Mouse (Mus musculus) forebrain, postnatal 0 days (tissue): ENCODE data around the gene Cacng8. TPM values are rescaled to one million over a fixed set of nuclear protein-coding genes. Genes with fewer than 3 reads are reported as not detected.
"Not testable (repeated sequence)": the region's sequence is repeated elsewhere in the genome, so short reads cannot be mapped to it uniquely, and the experiment has no call there.

ENCODE experiments used
- ATAC-seq: fragments of 200-750 bp; cut with Nextera tagmentation; 2 replicates; pipeline ENCODE4 v1.8.0; 2017; ENCODE audit warnings: mild to moderate bottlenecking, moderate library complexity
- DNase-seq: peaks from one replicate; pipeline ENCODE4 v3.0.0-alpha.2; 2015
- H3K27ac ChIP-seq: fragments of 300-500 bp; sonication (generic); 2 replicates; pipeline ENCODE4 v1.5.1; 2014; ENCODE audit warnings: low read depth, mild to moderate bottlenecking, antibody characterized with exemption, low read length, moderate library complexity, mixed read lengths
- H3K27me3 ChIP-seq: fragments of 300-500 bp; sonication (generic); 2 replicates; pipeline ENCODE4 v1.6.1; 2014; ENCODE audit warnings: mild to moderate bottlenecking, low read length, mixed read lengths; ENCODE audit not compliant: insufficient read depth
- H3K36me3 ChIP-seq: fragments of 300-500 bp; sonication (generic); 2 replicates; pipeline ENCODE4 v1.6.1; 2014; ENCODE audit warnings: mild to moderate bottlenecking, moderate library complexity; ENCODE audit not compliant: insufficient read depth
- H3K4me1 ChIP-seq: fragments of 300-500 bp; sonication (generic); 2 replicates; pipeline ENCODE4 v1.6.1; 2014; ENCODE audit warnings: antibody characterized with exemption; ENCODE audit not compliant: insufficient read depth
- H3K4me2 ChIP-seq: fragments of 300-500 bp; sonication (generic); 2 replicates; pipeline ENCODE4 v1.6.1; 2014; ENCODE audit warnings: low read depth, mild to moderate bottlenecking, moderate library complexity
- H3K4me3 ChIP-seq: fragments of 300-500 bp; sonication (generic); 2 replicates; pipeline ENCODE4 v1.5.1; 2014; ENCODE audit warnings: low read depth, low read length, mixed read lengths
- H3K9ac ChIP-seq: fragments of 300-500 bp; sonication (generic); 2 replicates; pipeline ENCODE4 v1.6.1; 2014; ENCODE audit warnings: mild to moderate bottlenecking
- H3K9me3 ChIP-seq: fragments of 300-500 bp; sonication (generic); 2 replicates; pipeline ENCODE4 v1.6.1; 2016; ENCODE audit warnings: low read length
- CTCF ChIP-seq: sonication (generic); IDR thresholded peaks from 2 replicates; pipeline ENCODE4 v1.5.1; 2016; ENCODE audit warnings: antibody characterized with exemption, control low read depth, low read depth
- WGBS: fragments of 180-500 bp; shearing (Covaris S2); extraction: QIAGEN DNeasy Blood & Tissue Kit; methylation state at CpG from one replicate; pipeline ENCODE4 v1.1.7; 2014; 5-methylcytosine and 5-hydroxymethylcytosine counted together
- polyA plus RNA-seq: library from polyadenylated mRNA; unstranded; fragments of >200 nt; fragmentation: Nextera tagmentation; extraction: Ambion mirVana; gene quantifications from 2 replicates; pipeline ENCODE4 v1.2.1, GENCODE M21; 2015
- total RNA-seq: library from RNA; depleted of rRNA; stranded (reverse); fragments of >200 nt; gene quantifications from 2 replicates; pipeline ENCODE4 v1.2.3, GENCODE M21; 2014

The Cacng8 gene
- total and polyA plus RNA-seq, 2 experiments from 2014 or later, result 17.8 to 42.2 TPM

GRCm38 (mm10) chr7:3398363-3398762, 7.9 kb downstream of the Cacng8 start:
- TF ChIP-seq CTCF, result peak; percentile 15; the same call in 1 of the 2 replicates
- 93% methylated on average over 8 of the region's 8 CpGs for WGBS

DNA sequence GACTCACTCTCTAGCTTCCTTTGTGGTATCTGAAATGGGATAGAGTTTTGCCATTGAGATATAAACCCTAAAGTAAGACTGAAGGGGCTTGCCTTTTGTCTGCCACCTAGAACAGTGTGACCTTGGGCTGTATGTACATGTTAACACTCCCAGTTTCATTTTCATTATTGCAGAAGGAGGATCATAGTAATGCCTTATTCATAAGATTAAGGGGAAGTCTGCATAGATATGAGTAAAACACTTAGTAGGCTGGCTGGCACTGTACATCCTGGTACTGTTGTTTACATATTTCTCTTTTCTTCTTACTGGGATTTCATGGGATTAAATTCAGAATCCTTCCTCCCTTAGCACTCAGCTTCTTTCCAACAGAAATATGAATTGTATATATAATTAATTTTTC, 9.5 kb downstream of the Cacng8 start:
- Histone ChIP-seq H3K27ac (no peak overlapping the region), H3K4me2 (no peak overlapping the region), H3K4me1 (peaks cover 4% of the 10 kb centered on the region; the same call in 1 of the 2 replicates), H3K4me3 (no peak overlapping the region), H3K9ac (no peak overlapping the region), H3K27me3 (no peaks in the 10 kb centered on the region), H3K36me3 (0 out of 2 replicates have a peak, but pooled peaks cover 3% of the 10 kb centered on the region), H3K9me3 (no peaks in the 10 kb centered on the region)
- ATAC-seq (no peak), DNase-seq (no peak)
- no peak for TF ChIP-seq CTCF

More at GRCm38 (mm10) chr7:3398363-3398762, 7.9 kb downstream of the Cacng8 start:
- not testable (repeated sequence) for ATAC-seq, H3K27ac ChIP-seq, H3K27me3 ChIP-seq, H3K4me2 ChIP-seq, H3K4me3 ChIP-seq, DNase-seq, H3K4me1 ChIP-seq, H3K9me3 ChIP-seq, H3K9ac ChIP-seq
- H3K36me3 ChIP-seq, result 0 out of 2 replicates have a peak, but pooled peaks cover 11% of the 10 kb centered on the region

- 73% methylated on average over 11 of the region's 11 CpGs for WGBS
- Histone ChIP-seq H3K4me3 (no peak overlapping the region), H3K27me3 (no peaks in the 10 kb centered on the region), H3K27ac (no peak overlapping the region), H3K9me3 (no peaks in the 10 kb centered on the region), H3K4me1 (no peaks in the 10 kb centered on the region), H3K9ac (no peak overlapping the region), H3K4me2 (no peak overlapping the region), H3K36me3 (no peaks in the 10 kb centered on the region)
- DNase-seq, result no peak
- TF ChIP-seq CTCF, result no peak
- ATAC-seq, result no peak
Measured at GRCm38 (mm10) chr7:3409729-3410520, 19.4 kb downstream of the Cacng8 start.

- Histone ChIP-seq H3K4me1 (no peaks in the 10 kb centered on the region), H3K27ac (no peak overlapping the region), H3K36me3 (no peaks in the 10 kb centered on the region), H3K4me2 (peak overlapping the region; percentile 75), H3K9ac (peak overlapping the region; percentile 31; the same call in 1 of the 2 replicates), H3K27me3 (no peaks in the 10 kb centered on the region), H3K4me3 (peak overlapping the region; percentile 38), H3K9me3 (no peaks in the 10 kb centered on the region)
- 1% methylated on average over 33 of the region's 33 CpGs for WGBS
- ATAC-seq, result peak; percentile 91
- DNase-seq, result peak; percentile 82
- TF ChIP-seq CTCF, result no peak
Measured at GRCm38 (mm10) chr7:3411160-3411941, 20.9 kb downstream of the Cacng8 start.

DNA sequence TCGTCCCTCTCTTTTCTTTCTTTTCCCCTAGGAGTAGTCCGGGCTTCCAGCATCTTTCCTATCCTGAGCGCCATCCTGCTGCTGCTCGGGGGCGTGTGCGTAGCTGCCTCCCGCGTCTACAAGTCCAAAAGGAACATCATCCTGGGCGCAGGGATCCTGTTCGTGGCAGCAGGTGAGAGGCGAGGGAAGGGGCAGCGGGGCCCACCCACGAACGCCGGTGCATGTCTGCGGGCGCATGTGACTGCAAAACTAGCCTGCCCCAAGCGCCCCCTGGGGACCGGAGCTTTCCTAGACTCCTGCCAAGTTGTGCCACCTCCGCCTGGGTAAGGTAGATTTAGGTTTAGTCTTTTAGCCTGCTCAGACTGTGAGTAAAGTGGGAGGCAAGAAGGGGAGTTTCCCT, 21.6 kb downstream of the Cacng8 start:
- peak; percentile 47 for TF ChIP-seq CTCF
- WGBS, result 2% methylated on average over 20 of the region's 20 CpGs
- no peak for ATAC-seq
- no peak for DNase-seq
- Histone ChIP-seq H3K4me1 (no peaks in the 10 kb centered on the region), H3K4me2 (peak overlapping the region; percentile 75), H3K9ac (no peak overlapping the region), H3K27ac (no peak overlapping the region), H3K36me3 (no peaks in the 10 kb centered on the region), H3K27me3 (no peaks in the 10 kb centered on the region), H3K4me3 (peak overlapping the region; percentile 38), H3K9me3 (no peaks in the 10 kb centered on the region)

DNA sequence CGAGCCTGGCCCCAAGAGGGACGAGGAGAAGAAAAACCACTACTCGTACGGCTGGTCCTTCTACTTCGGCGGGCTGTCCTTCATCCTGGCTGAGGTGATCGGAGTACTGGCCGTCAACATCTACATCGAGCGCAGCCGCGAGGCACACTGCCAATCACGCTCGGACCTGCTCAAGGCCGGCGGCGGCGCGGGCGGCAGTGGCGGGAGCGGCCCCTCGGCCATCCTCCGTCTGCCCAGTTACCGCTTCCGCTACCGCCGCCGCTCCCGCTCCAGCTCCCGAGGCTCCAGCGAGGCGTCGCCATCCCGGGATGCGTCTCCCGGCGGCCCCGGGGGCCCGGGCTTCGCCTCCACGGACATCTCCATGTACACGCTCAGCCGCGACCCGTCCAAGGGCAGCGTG, 24.4 kb downstream of the Cacng8 start:
- WGBS, result under 1% methylated on average over 46 of the region's 47 CpGs
- H3K9ac ChIP-seq, result peak overlapping the region; percentile 59
- no peaks in the 10 kb centered on the region for H3K4me1 ChIP-seq
- H3K27ac ChIP-seq, result no peak overlapping the region
- no peaks in the 10 kb centered on the region for H3K9me3 ChIP-seq
- TF ChIP-seq CTCF, result no peak
- H3K36me3 ChIP-seq, result no peaks in the 10 kb centered on the region
- ATAC-seq (peak; percentile 5), DNase-seq (no peak)
- no peaks in the 10 kb centered on the region for H3K27me3 ChIP-seq
- peak overlapping the region; percentile 94 for H3K4me2 ChIP-seq
- peak overlapping the region; percentile 54 for H3K4me3 ChIP-seq

- TF ChIP-seq CTCF, result no peak
- Histone ChIP-seq H3K4me2 (peak overlapping the region; percentile 94), H3K9me3 (no peaks in the 10 kb centered on the region), H3K27ac (no peak overlapping the region), H3K4me3 (peak overlapping the region; percentile 54), H3K36me3 (no peaks in the 10 kb centered on the region), H3K9ac (peak overlapping the region; percentile 59), H3K27me3 (no peaks in the 10 kb centered on the region), H3K4me1 (no peaks in the 10 kb centered on the region)
- WGBS, result 5% methylated on average over 32 of the region's 60 CpGs
- ATAC-seq (peak; percentile 34), DNase-seq (no peak)
Measured at GRCm38 (mm10) chr7:3415378-3415777, 24.9 kb downstream of the Cacng8 start.
